Mouse (Mus musculus): Measurements from ENCODE around the gene Cd83.

GRCm38 (mm10) chr13:43765293-43765814, 19.2 kb upstream of the Cd83 start:
- TF ChIP-seq CTCF (IDR thresholded peaks at IDR 0.05): no peak
- TF ChIP-seq POLR2A (IDR thresholded peaks at IDR 0.05; ENCODE audit: insufficient read depth, low read depth, low read length): no peak
- TF ChIP-seq EP300 (IDR thresholded peaks at IDR 0.05; ENCODE audit: insufficient read depth, low read depth, low read length): no peak
